Comparison of ENCODE assay signal across 10 mouse cellular contexts in the genomic region with DNA sequence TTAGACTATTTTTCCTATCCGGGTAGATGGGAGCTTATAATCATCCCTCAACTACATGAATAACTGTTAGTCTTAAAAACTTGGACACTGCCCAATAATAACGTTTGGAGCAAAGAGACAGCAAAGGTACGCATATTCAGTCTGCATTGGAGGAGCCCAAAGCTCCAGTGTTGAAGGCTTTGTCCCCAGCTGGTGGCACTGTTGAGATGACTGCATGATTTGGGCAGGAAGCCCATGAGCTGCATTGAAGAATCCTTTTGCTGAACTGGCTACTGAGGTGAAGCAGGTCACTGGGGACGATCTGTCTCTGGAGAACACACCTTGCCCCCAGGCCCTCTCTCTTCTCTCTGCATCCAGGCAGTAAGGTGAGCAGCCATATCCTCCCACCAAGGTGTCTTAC. TPM values are rescaled to one million over a fixed set of nuclear protein-coding genes. Genes with fewer than 3 reads are reported as not detected.
DNase-seq lines count a peak whose midpoint lies in the region; ATAC-seq lines count a peak whose summit lies in the region.
"Had no signal": no experiment of that assay in that cellular context is flagged by ENCODE, and none has a peak within 500 bp of the region (broad histone marks: within the 10 kb centered on the region; RNA-seq: fewer than 3 reads in every experiment).

No protein-coding gene starts in this region.

- H3K36me3 ChIP-seq in embryonic facial prominence, embryonic 14.5 days (ENCODE audit: control insufficient read depth, insufficient read depth, low read length), result no peaks in the 10 kb centered on the region
- H3K36me3 ChIP-seq in embryonic facial prominence, embryonic 10.5 days (replicated peaks), result no peaks in the 10 kb centered on the region
- H3K36me3 ChIP-seq in midbrain, embryonic 11.5 days (ENCODE audit: control insufficient read depth, insufficient read depth, low read length), result no peaks in the 10 kb centered on the region
- H3K36me3 ChIP-seq: limb, embryonic 12.5 days had no signal

- H3K4me1 ChIP-seq in embryonic facial prominence, embryonic 14.5 days (ENCODE audit: control insufficient read depth, insufficient read depth, low read length), result peaks cover 10% of the 10 kb centered on the region
- H3K4me1 ChIP-seq in embryonic facial prominence, embryonic 10.5 days, result peaks cover 4% of the 10 kb centered on the region; the same call in 1 of the 2 replicates
- H3K4me1 ChIP-seq in midbrain, embryonic 11.5 days (ENCODE audit: control insufficient read depth, insufficient read depth, low read length), result no peaks in the 10 kb centered on the region

- no peak overlapping the region for H3K27ac ChIP-seq in embryonic facial prominence, embryonic 14.5 days (replicated peaks; ENCODE audit: low read depth, low read length)
- no peak overlapping the region for H3K27ac ChIP-seq in embryonic facial prominence, embryonic 10.5 days (replicated peaks)
- H3K27ac ChIP-seq in midbrain, embryonic 11.5 days (ENCODE audit: low read depth, low read length), result no peak overlapping the region
- H3K27ac ChIP-seq: limb, embryonic 12.5 days had no signal

- no peaks in the 10 kb centered on the region for H3K27me3 ChIP-seq in embryonic facial prominence, embryonic 14.5 days (replicated peaks; ENCODE audit: control insufficient read depth, insufficient read depth, low read length)
- H3K27me3 ChIP-seq in embryonic facial prominence, embryonic 10.5 days (replicated peaks; ENCODE audit: low read depth, poor library complexity, severe bottlenecking), result no peaks in the 10 kb centered on the region
- H3K27me3 ChIP-seq in midbrain, embryonic 11.5 days (ENCODE audit: control insufficient read depth, insufficient read depth, low read length), result no peaks in the 10 kb centered on the region
- H3K27me3 ChIP-seq: CH12.LX; limb, embryonic 12.5 days had no signal

- intact Hi-C loops in heart, postnatal 10 days (cut with DNase I), result loop anchor here (1.0 to 2.0 kb wide), 3 partner anchors 58 to 355 kb away; no protein-coding TSS in a partner anchor

- peak; percentile 35 for DNase-seq in embryonic facial prominence, embryonic 14.5 days (ENCODE audit: low spot score)
- no peak for DNase-seq in embryonic facial prominence, embryonic 10.5 days (ENCODE audit: low spot score)
- DNase-seq in right cerebral cortex, adult 18-20 months, result peak; percentile 44
- no peak for DNase-seq in right cerebral cortex, postnatal 25 days
- DNase-seq in heart, postnatal 10 days, result peak; percentile 71 to 75
- DNase-seq in lung, postnatal 25 days (ENCODE audit: low spot score), result peak; percentile 8
- DNase-seq in midbrain, embryonic 11.5 days (ENCODE audit: low spot score, missing footprints), result no peak

- H3K4me3 ChIP-seq in embryonic facial prominence, embryonic 14.5 days (ENCODE audit: low read depth, low read length), result no peak overlapping the region
- H3K4me3 ChIP-seq in embryonic facial prominence, embryonic 10.5 days, result no peak overlapping the region
- H3K4me3 ChIP-seq in midbrain, embryonic 11.5 days (ENCODE audit: low read depth, low read length), result no peak overlapping the region
- H3K4me3 ChIP-seq: limb, embryonic 12.5 days had no signal

- no peak for ATAC-seq in embryonic facial prominence, embryonic 14.5 days (ENCODE audit: low read depth)
- ATAC-seq in erythroid progenitor cell, adult 5-6 weeks (replicated peaks; ENCODE audit: low FRiP score, poor library complexity, severe bottlenecking), result no peak
- no peak for ATAC-seq in midbrain, embryonic 11.5 days (ENCODE audit: low FRiP score)

- H3K4me2 ChIP-seq in embryonic facial prominence, embryonic 14.5 days (ENCODE audit: low read depth, low read length), result no peak overlapping the region
- no peak overlapping the region for H3K4me2 ChIP-seq in midbrain, embryonic 11.5 days
- H3K4me2 ChIP-seq: limb, embryonic 12.5 days had no signal

- 53% methylated on average over 4 of the region's 4 CpGs for WGBS in embryonic facial prominence, embryonic 14.5 days
- WGBS in embryonic facial prominence, embryonic 10.5 days, result 77% methylated on average over 4 of the region's 4 CpGs
- 82% methylated on average over 4 of the region's 4 CpGs for WGBS in midbrain, embryonic 11.5 days

- H3K9me3 ChIP-seq in embryonic facial prominence, embryonic 14.5 days (ENCODE audit: control insufficient read depth, low read length), result no peaks in the 10 kb centered on the region
- H3K9me3 ChIP-seq in embryonic facial prominence, embryonic 10.5 days, result no peaks in the 10 kb centered on the region
- H3K9me3 ChIP-seq in midbrain, embryonic 11.5 days (ENCODE audit: control insufficient read depth, low read length), result no peaks in the 10 kb centered on the region
- H3K9me3 ChIP-seq: limb, embryonic 12.5 days had no signal

- H3K9ac ChIP-seq in embryonic facial prominence, embryonic 14.5 days (ENCODE audit: low read depth, low read length), result no peak overlapping the region
- H3K9ac ChIP-seq in midbrain, embryonic 11.5 days (ENCODE audit: low read length), result no peak overlapping the region
- H3K9ac ChIP-seq: limb, embryonic 12.5 days had no signal

RNA-seq across cellular contexts. Expression of gene Adamts3, which starts 43.5 kb away (rescaled TPM):
- polyA plus RNA-seq in embryonic facial prominence, embryonic 14.5 days (2014; fragmentation: Nextera tagmentation; extraction: Ambion mirVana), result 5.6 and 6.5 TPM in 2 replicates
- 3.4 and 4.0 TPM in 2 replicates for polyA plus RNA-seq in embryonic facial prominence, embryonic 10.5 days (2016; fragmentation: Nextera tagmentation; extraction: Ambion mirVana)
- 10 to 100 TPM in 1 of 2 experiments, 1 to 10 TPM in 1; 8.3 to 11.1 TPM for total RNA-seq in heart, postnatal 10 days (2021)
- 0.72 TPM in 1 of 2 replicates, not detected in the other for total RNA-seq in erythroid progenitor cell, adult 5-6 weeks (2015; ENCODE audit: low replicate concordance)
- not detected in 2 replicates for total RNA-seq in erythroid progenitor cell, adult 5-6 weeks (2017; ENCODE audit: low replicate concordance)
- 4.5 and 4.9 TPM in 2 replicates for polyA plus RNA-seq in midbrain, embryonic 11.5 days (2014; fragmentation: Nextera tagmentation; extraction: Ambion mirVana)
- total RNA-seq: CH12.LX had no signal

Comparison
In these comparisons a context has a peak if more than half of its experiments do, and no peak if none do; other contexts are left out.
1. DNase-seq: peak in embryonic facial prominence, embryonic 14.5 days (single experiment), right cerebral cortex, adult 18-20 months (single experiment), heart, postnatal 10 days (2 of 2) and lung, postnatal 25 days (single experiment); none in embryonic facial prominence, embryonic 10.5 days (single experiment), right cerebral cortex, postnatal 25 days (single experiment) and midbrain, embryonic 11.5 days (single experiment).